ENCODE assay signal across 10 mouse cellular contexts in genomic region chr5:107269006-107269328, GRCm38 (mm10). TPM values are rescaled to one million over a fixed set of nuclear protein-coding genes. Genes with fewer than 3 reads are reported as not detected.
DNase-seq lines count a peak whose midpoint lies in the region; ATAC-seq and TF ChIP-seq lines count a peak whose summit lies in the region.
"Had no signal": no experiment of that assay in that cellular context is flagged by ENCODE, and none has a peak within 500 bp of the region (broad histone marks: within the 10 kb centered on the region; RNA-seq: fewer than 3 reads in every experiment).

No protein-coding gene starts in this region.

- H3K27ac ChIP-seq in heart, embryonic 12.5 days (ENCODE audit: poor library complexity, severe bottlenecking), result peak overlapping the region; percentile 12
- H3K27ac ChIP-seq in midbrain, embryonic 12.5 days (replicated peaks), result 0 out of 2 replicates have a peak overlapping the region, but pooled peaks have one; percentile 26
- H3K27ac ChIP-seq in cerebellum, adult 2 months (ENCODE audit: insufficient read depth, low read length), result no peak overlapping the region
- H3K27ac ChIP-seq: liver, embryonic 15.5 days had no signal

- ATAC-seq in heart, embryonic 12.5 days (ENCODE audit: insufficient number of reproducible peaks, low FRiP score), result no peak
- ATAC-seq in midbrain, embryonic 12.5 days (ENCODE audit: low FRiP score, low read depth), result no peak
- ATAC-seq: forebrain, embryonic 16.5 days had no signal

- intact Hi-C loops in heart, postnatal 10 days (cut with DNase I), result no loop called here

- H3K36me3 ChIP-seq in heart, embryonic 12.5 days, result peaks cover 14% of the 10 kb centered on the region; the same call in 1 of the 2 replicates
- no peaks in the 10 kb centered on the region for H3K36me3 ChIP-seq in midbrain, embryonic 12.5 days

- no peak for TF ChIP-seq POLR2A in cerebellum, adult 2 months (IDR thresholded peaks at IDR 0.05; ENCODE audit: borderline replicate concordance, insufficient read depth, low read length)

- WGBS in heart, embryonic 12.5 days, result 28% methylated on average over 6 of the region's 6 CpGs
- WGBS in midbrain, embryonic 12.5 days, result 5% methylated on average over 6 of the region's 6 CpGs
- 73% methylated on average over 6 of the region's 6 CpGs for WGBS in cerebellum, adult 2 months

- no peak for TF ChIP-seq CTCF in cerebellum, adult 2 months (IDR thresholded peaks at IDR 0.05; ENCODE audit: borderline replicate concordance, insufficient read depth, low read depth, low read length)

- H3K9ac ChIP-seq in heart, embryonic 12.5 days, result peak overlapping the region; percentile 11; the same call in 1 of the 2 replicates
- H3K9ac ChIP-seq in midbrain, embryonic 12.5 days (replicated peaks), result no peak overlapping the region
- H3K9ac ChIP-seq: liver, embryonic 15.5 days had no signal

- no peaks in the 10 kb centered on the region for H3K9me3 ChIP-seq in heart, embryonic 12.5 days (replicated peaks)
- H3K9me3 ChIP-seq in midbrain, embryonic 12.5 days, result no peaks in the 10 kb centered on the region
- H3K9me3 ChIP-seq: liver, embryonic 15.5 days had no signal

- no peak for DNase-seq in heart, postnatal 10 days
- peak; percentile 40 for DNase-seq in adipocyte (ENCODE audit: low spot score)
- DNase-seq in kidney, adult 8-10 months, result peak; percentile 41 to 72
- no peak for DNase-seq in natural killer cell, adult 2 months (ENCODE audit: low spot score in 2 of 2)
- DNase-seq in cerebellum, adult 9-11 months, result no peak
- no peak for DNase-seq in cerebellum, adult 2 months

- H3K27me3 ChIP-seq in heart, embryonic 12.5 days (replicated peaks), result no peaks in the 10 kb centered on the region
- peaks cover 21% of the 10 kb centered on the region for H3K27me3 ChIP-seq in midbrain, embryonic 12.5 days
- H3K27me3 ChIP-seq in cerebellum, adult 2 months (ENCODE audit: control insufficient read depth, insufficient read depth, low read length), result no peaks in the 10 kb centered on the region
- H3K27me3 ChIP-seq: liver, embryonic 15.5 days had no signal

- no peak overlapping the region for H3K4me3 ChIP-seq in heart, embryonic 12.5 days
- no peak overlapping the region for H3K4me3 ChIP-seq in midbrain, embryonic 12.5 days
- no peak overlapping the region for H3K4me3 ChIP-seq in cerebellum, adult 2 months (replicated peaks; ENCODE audit: insufficient read depth, low read depth, low read length)
- H3K4me3 ChIP-seq: liver, embryonic 15.5 days had no signal

- H3K4me1 ChIP-seq in heart, embryonic 12.5 days (replicated peaks), result peaks cover 57% of the 10 kb centered on the region
- peaks cover 18% of the 10 kb centered on the region for H3K4me1 ChIP-seq in midbrain, embryonic 12.5 days
- peaks cover 20% of the 10 kb centered on the region; the same call in 1 of the 2 replicates for H3K4me1 ChIP-seq in cerebellum, adult 2 months (ENCODE audit: control insufficient read depth, insufficient read depth, low read length)

- H3K4me2 ChIP-seq in heart, embryonic 12.5 days, result peak overlapping the region; percentile 55
- peak overlapping the region; percentile 19; the same call in 1 of the 2 replicates for H3K4me2 ChIP-seq in midbrain, embryonic 12.5 days (replicated peaks)
- H3K4me2 ChIP-seq: liver, embryonic 15.5 days had no signal

RNA-seq across cellular contexts. Expression of gene Tgfbr3, which starts 20.5 kb away (rescaled TPM):
- polyA plus RNA-seq in heart, embryonic 12.5 days (2016; fragmentation: Nextera tagmentation; extraction: Ambion mirVana), result 38.1 and 38.2 TPM in 2 replicates
- 10 to 100 TPM; 42.6 to 52.0 TPM for total RNA-seq in heart, postnatal 10 days (2021)
- 7.8 and 10.3 TPM in 2 replicates for polyA plus RNA-seq in midbrain, embryonic 12.5 days (2016; fragmentation: Nextera tagmentation; extraction: Ambion mirVana)
- polyA plus RNA-seq in cerebellum, adult 2 months (2012; rRNA removed), result 11.5 and 12.5 TPM in 2 replicates

Comparison
In these comparisons a context has a peak if more than half of its experiments do, and no peak if none do; other contexts are left out.
1. DNase-seq: peak in adipocyte (single experiment) and kidney, adult 8-10 months (2 of 2); none in heart, postnatal 10 days (0 of 2), natural killer cell, adult 2 months (0 of 2), cerebellum, adult 9-11 months (single experiment) and cerebellum, adult 2 months (0 of 2).